In genomic region chr4:147525125-147525524, GRCm38 (mm10) we compare ENCODE assay signal across 19 mouse cellular contexts. TPM values are rescaled to one million over a fixed set of nuclear protein-coding genes. Genes with fewer than 3 reads are reported as not detected.
"Had no signal": no experiment of that assay in that cellular context is flagged by ENCODE, and none has a peak within 500 bp of the region (broad histone marks: within the 10 kb centered on the region; RNA-seq: fewer than 3 reads in every experiment).

No protein-coding gene starts in this region.

- H3K27ac ChIP-seq: neural tube, embryonic 13.5 days; neural tube, embryonic 15.5 days; stomach, embryonic 15.5 days; stomach, postnatal 0 days had no signal

- H3K4me1 ChIP-seq: neural tube, embryonic 13.5 days; neural tube, embryonic 15.5 days; stomach, embryonic 15.5 days had no signal

- DNase-seq: retina, postnatal 1 day; right cerebral cortex, adult 18-20 months; right cerebral cortex, postnatal 14 days; right cerebral cortex, postnatal 25 days; right cerebral cortex, postnatal 4 days; spleen, adult 18-20 months; thymus, adult 18-20 months; thymus, adult 2 months; thymus, postnatal 14 days; thymus, postnatal 25 days; thymus, postnatal 36 days; thymus, postnatal 4 days had no signal

- H3K27me3 ChIP-seq: neural tube, embryonic 13.5 days; neural tube, embryonic 15.5 days; stomach, embryonic 15.5 days had no signal

- H3K36me3 ChIP-seq: neural tube, embryonic 15.5 days; stomach, embryonic 15.5 days had no signal

- H3K4me3 ChIP-seq: neural tube, embryonic 13.5 days; neural tube, embryonic 15.5 days; stomach, embryonic 15.5 days had no signal

RNA-seq across cellular contexts. Expression of gene Gm16503, which starts 14.9 kb away (rescaled TPM):
- polyA plus RNA-seq: small intestine, adult 2 months; spleen, adult 2 months had no signal

RNA-seq across cellular contexts. Expression of gene Zfp985, which starts 28.0 kb away (rescaled TPM):
- polyA plus RNA-seq: small intestine, adult 2 months; spleen, adult 2 months; testis, adult 2 months; thymus, adult 2 months had no signal

RNA-seq across cellular contexts. Expression of gene Zfp982, which starts 32.9 kb away (rescaled TPM):
- polyA plus RNA-seq: small intestine, adult 2 months; spleen, adult 2 months; thymus, adult 2 months had no signal
